Mouse (Mus musculus) embryonic facial prominence, embryonic 11.5 days (tissue): ENCODE measurements around the gene Tmem151a. TPM values are rescaled to one million over a fixed set of nuclear protein-coding genes. Genes with fewer than 3 reads are reported as not detected.
A peak's percentile ranks its signal among the peaks of the same experiment; 100 is the strongest.

ENCODE experiments used
- ATAC-seq: fragments of 200-750 bp; cut with Nextera tagmentation; replicated peaks from 2 replicates; pipeline ENCODE4 v1.8.0; 2017; ENCODE audit warnings: low read depth; ENCODE audit not compliant: insufficient number of reproducible peaks, low FRiP score, low TSS enrichment
- DNase-seq: peaks from one replicate; pipeline ENCODE4 v3.0.0-alpha.2; 2015; ENCODE audit warnings: low spot score
- H3K27ac ChIP-seq: fragments of 300-500 bp; sonication (generic); replicated peaks from 2 replicates; pipeline ENCODE4 v1.5.1; 2014; ENCODE audit warnings: mild to moderate bottlenecking, low read depth, low read length, control low read depth
- H3K27me3 ChIP-seq: fragments of 300-500 bp; sonication (generic); 2 replicates; pipeline ENCODE4 v1.6.1; 2014; ENCODE audit warnings: mild to moderate bottlenecking, low read length, moderate library complexity, mixed read lengths; ENCODE audit not compliant: control insufficient read depth, insufficient read depth
- H3K36me3 ChIP-seq: fragments of 300-500 bp; sonication (generic); replicated peaks from 2 replicates; pipeline ENCODE4 v1.6.1; 2014; ENCODE audit warnings: low read depth, mild to moderate bottlenecking, low read length, moderate library complexity, mixed read lengths; ENCODE audit not compliant: control insufficient read depth, insufficient read depth
- H3K4me1 ChIP-seq: fragments of 300-500 bp; sonication (generic); 2 replicates; pipeline ENCODE4 v1.6.1; 2014; ENCODE audit warnings: low read length, mixed read lengths; ENCODE audit not compliant: control insufficient read depth, insufficient read depth
- H3K4me2 ChIP-seq: fragments of 300-500 bp; sonication (generic); 2 replicates; pipeline ENCODE4 v1.6.1; 2014; ENCODE audit warnings: low read depth, mild to moderate bottlenecking, control low read depth, low read length, moderate library complexity
- H3K4me3 ChIP-seq: fragments of 300-500 bp; sonication (generic); 2 replicates; pipeline ENCODE4 v1.5.1; 2014; ENCODE audit warnings: low read depth, low read length, control low read depth
- H3K9ac ChIP-seq: fragments of 300-500 bp; sonication (generic); replicated peaks from 2 replicates; pipeline ENCODE4 v1.6.1; 2014; ENCODE audit warnings: mild to moderate bottlenecking, control low read depth, low read length
- H3K9me3 ChIP-seq: fragments of 300-500 bp; sonication (generic); replicated peaks from 2 replicates; pipeline ENCODE4 v1.6.1; 2016; ENCODE audit warnings: mild to moderate bottlenecking, low read length, inconsistent platforms, mixed read lengths; ENCODE audit not compliant: control insufficient read depth
- WGBS: fragments of 180-500 bp; shearing (Covaris S2); extraction: QIAGEN DNeasy Blood & Tissue Kit; methylation state at CpG from one replicate; pipeline ENCODE4 v1.1.7; 2014; 5-methylcytosine and 5-hydroxymethylcytosine counted together
- polyA plus RNA-seq: library from polyadenylated mRNA; unstranded; fragments of >200 nt; fragmentation: Nextera tagmentation; extraction: Ambion mirVana; gene quantifications from 2 replicates; pipeline ENCODE4 v1.2.1, GENCODE M21; 2014

Gene Tmem151a
- polyA plus RNA-seq, 1 experiment from 2014 or later: 2.1 TPM

DNA sequence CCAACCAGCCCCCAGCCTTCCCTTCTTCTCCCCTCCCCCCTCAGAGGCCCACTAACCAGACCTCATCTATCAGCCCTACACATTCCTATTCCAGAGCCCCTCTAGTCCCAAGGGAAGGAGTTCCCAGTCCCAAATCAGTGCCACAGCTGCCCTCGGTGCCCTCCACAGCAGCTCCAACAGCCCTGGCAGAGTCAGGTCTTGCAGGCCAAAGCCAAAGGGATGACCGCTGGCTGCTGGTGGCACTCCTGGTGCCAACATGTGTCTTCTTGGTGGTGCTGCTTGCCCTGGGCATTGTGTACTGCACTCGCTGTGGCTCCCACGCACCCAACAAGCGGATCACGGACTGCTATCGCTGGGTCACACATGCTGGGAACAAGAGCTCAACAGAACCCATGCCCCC, 15.4 kb downstream of the Tmem151a start:
- 80% methylated on average over 7 of the region's 7 CpGs for WGBS
- ATAC-seq: no peak
- no peak overlapping the region; the same call in 1 of the 2 replicates for H3K9ac ChIP-seq
- H3K4me2 ChIP-seq: peak overlapping the region; percentile 97
- H3K9me3 ChIP-seq: no peaks in the 10 kb centered on the region
- H3K27me3 ChIP-seq: peaks cover 3% of the 10 kb centered on the region
- DNase-seq: no peak
- peak overlapping the region; percentile 97 for H3K27ac ChIP-seq
- H3K4me3 ChIP-seq: no peak overlapping the region
- no peaks in the 10 kb centered on the region for H3K36me3 ChIP-seq
- H3K4me1 ChIP-seq: peaks cover 20% of the 10 kb centered on the region

DNA sequence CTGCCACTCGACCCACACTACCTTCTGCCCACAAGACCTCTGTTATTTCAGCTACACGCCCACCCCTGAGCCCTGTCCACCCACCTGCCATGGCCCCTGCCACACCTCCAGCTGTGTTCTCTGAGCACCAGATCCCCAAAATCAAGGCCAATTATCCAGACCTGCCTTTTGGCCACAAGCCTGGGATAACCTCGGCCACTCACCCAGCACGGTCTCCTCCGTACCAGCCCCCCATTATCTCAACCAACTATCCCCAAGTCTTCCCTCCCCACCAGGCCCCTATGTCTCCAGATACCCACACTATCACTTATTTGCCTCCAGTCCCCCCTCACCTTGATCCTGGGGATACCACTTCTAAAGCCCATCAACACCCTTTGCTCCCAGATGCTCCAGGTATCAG, 15.8 kb downstream of the Tmem151a start:
- H3K4me2 ChIP-seq: peak overlapping the region; percentile 97
- H3K27ac ChIP-seq: no peak overlapping the region
- H3K4me1 ChIP-seq: peaks cover 20% of the 10 kb centered on the region
- no peaks in the 10 kb centered on the region for H3K36me3 ChIP-seq
- no peak for ATAC-seq
- H3K9me3 ChIP-seq: no peaks in the 10 kb centered on the region
- 0 out of 2 replicates have a peak overlapping the region, but pooled peaks have one; percentile 60 for H3K4me3 ChIP-seq
- WGBS: 79% methylated on average over 5 of the region's 5 CpGs
- no peak overlapping the region for H3K9ac ChIP-seq
- DNase-seq: no peak
- peaks cover 3% of the 10 kb centered on the region for H3K27me3 ChIP-seq

DNA sequence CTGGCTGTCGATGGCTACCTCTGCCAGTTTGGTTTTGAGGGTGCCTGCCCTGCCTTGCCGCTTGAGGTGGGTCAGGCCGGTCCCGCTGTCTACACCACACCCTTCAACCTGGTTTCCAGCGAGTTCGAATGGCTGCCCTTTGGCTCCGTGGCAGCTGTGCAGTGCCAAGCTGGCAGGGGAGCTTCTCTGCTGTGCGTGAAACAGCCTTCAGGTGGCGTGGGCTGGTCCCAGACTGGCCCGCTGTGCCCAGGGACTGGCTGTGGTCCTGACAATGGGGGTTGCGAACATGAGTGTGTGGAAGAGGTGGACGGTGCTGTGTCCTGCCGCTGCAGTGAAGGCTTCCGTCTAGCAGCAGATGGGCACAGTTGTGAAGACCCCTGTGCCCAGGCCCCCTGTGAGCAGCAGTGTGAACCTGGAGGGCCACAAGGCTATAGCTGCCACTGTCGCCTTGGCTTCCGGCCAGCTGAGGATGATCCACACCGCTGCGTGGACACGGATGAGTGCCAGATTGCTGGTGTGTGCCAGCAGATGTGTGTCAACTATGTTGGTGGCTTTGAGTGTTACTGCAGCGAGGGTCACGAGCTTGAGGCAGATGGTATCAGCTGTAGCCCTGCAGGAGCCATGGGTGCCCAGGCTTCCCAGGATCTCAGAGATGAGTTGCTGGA, 16.6 kb downstream of the Tmem151a start:
- WGBS: 39% methylated on average over 21 of the region's 21 CpGs
- Histone ChIP-seq H3K9me3 (no peaks in the 10 kb centered on the region), H3K36me3 (no peaks in the 10 kb centered on the region), H3K9ac (peak overlapping the region; percentile 73), H3K27ac (peak overlapping the region; percentile 75), H3K27me3 (peaks cover 3% of the 10 kb centered on the region), H3K4me1 (peaks cover 20% of the 10 kb centered on the region), H3K4me3 (peak overlapping the region; percentile 60), H3K4me2 (peak overlapping the region; percentile 97)
- DNase-seq (no peak), ATAC-seq (no peak)

- H3K4me2 ChIP-seq: peak within 1 kb of the TSS; percentile 97
- peaks cover 20% of the 10 kb centered on the region for H3K4me1 ChIP-seq
- H3K27me3 ChIP-seq: peaks cover 3% of the 10 kb centered on the region
- H3K9me3 ChIP-seq: no peaks in the 10 kb centered on the region
- DNase-seq (peak; percentile 87), ATAC-seq (peak; percentile 41)
- peak within 1 kb of the TSS; percentile 60 for H3K4me3 ChIP-seq
- peak within 1 kb of the TSS; percentile 75 for H3K27ac ChIP-seq
- peak within 1 kb of the TSS; percentile 73 for H3K9ac ChIP-seq
- no peaks in the 10 kb centered on the region for H3K36me3 ChIP-seq
- WGBS: under 1% methylated on average over 50 of the region's 56 CpGs
These were observed 17.3 kb downstream of the Tmem151a start, which contains the start of gene Cd248 for GRCm38 (mm10) chr19:5067867-5068569. Gene Cd248 (plus strand): TSS chr19:5068078.

GRCm38 (mm10) chr19:5067040-5067799, 18.1 kb downstream of the Tmem151a start:
- H3K4me2 ChIP-seq: peak overlapping the region; percentile 97
- WGBS: 5% methylated on average over 15 of the region's 15 CpGs
- no peaks in the 10 kb centered on the region for H3K9me3 ChIP-seq
- no peaks in the 10 kb centered on the region for H3K36me3 ChIP-seq
- H3K27ac ChIP-seq: peak overlapping the region; percentile 75
- H3K27me3 ChIP-seq: peaks cover 3% of the 10 kb centered on the region
- peak overlapping the region; percentile 73 for H3K9ac ChIP-seq
- DNase-seq (no peak), ATAC-seq (no peak)
- peak overlapping the region; percentile 60 for H3K4me3 ChIP-seq
- peaks cover 20% of the 10 kb centered on the region for H3K4me1 ChIP-seq

DNA sequence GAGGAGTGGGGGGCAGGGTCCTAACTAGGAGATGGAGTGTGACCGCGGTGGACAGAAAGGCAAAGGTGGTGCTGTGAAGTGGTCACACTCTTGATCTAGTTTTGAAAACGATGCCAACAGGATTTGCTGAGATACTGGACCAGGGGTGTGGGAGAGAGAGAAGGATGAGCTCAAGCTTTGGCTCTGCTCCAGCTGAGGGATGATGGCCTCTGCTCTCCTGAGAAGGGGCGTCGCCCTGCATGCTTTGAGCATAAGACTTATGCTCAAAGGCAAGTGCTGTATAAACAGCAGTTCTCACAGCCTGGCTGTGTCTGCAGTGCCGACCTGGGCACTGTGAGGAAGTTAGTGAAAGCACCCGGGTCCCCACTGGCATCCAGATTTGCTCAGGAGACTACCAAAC, 20.2 kb downstream of the Tmem151a start:
- Histone ChIP-seq H3K4me1 (peaks cover 16% of the 10 kb centered on the region), H3K9ac (no peak overlapping the region), H3K27ac (no peak overlapping the region), H3K36me3 (no peaks in the 10 kb centered on the region), H3K4me2 (no peak overlapping the region), H3K27me3 (peaks cover 3% of the 10 kb centered on the region), H3K4me3 (no peak overlapping the region), H3K9me3 (no peaks in the 10 kb centered on the region)
- ATAC-seq (no peak), DNase-seq (no peak)
- WGBS: 73% methylated on average over 7 of the region's 7 CpGs

GRCm38 (mm10) chr19:5062446-5062845, 22.9 kb downstream of the Tmem151a start:
- peaks cover 22% of the 10 kb centered on the region for H3K4me1 ChIP-seq
- no peak overlapping the region for H3K4me3 ChIP-seq
- 47% methylated on average over 6 of the region's 6 CpGs for WGBS
- H3K36me3 ChIP-seq: no peaks in the 10 kb centered on the region
- DNase-seq: no peak
- no peak overlapping the region for H3K9ac ChIP-seq
- no peaks in the 10 kb centered on the region for H3K9me3 ChIP-seq
- no peak overlapping the region for H3K4me2 ChIP-seq
- ATAC-seq: no peak
- no peak overlapping the region for H3K27ac ChIP-seq
- no peaks in the 10 kb centered on the region for H3K27me3 ChIP-seq
